Mouse (Mus musculus) right cerebral cortex, adult 2 months (tissue): Measurements from ENCODE around the gene Ccdc120.
"Not testable (repeated sequence)": the region's sequence is repeated elsewhere in the genome, so short reads cannot be mapped to it uniquely, and the experiment has no call there.

Experiments
- DNase-seq, 2 experiments: peaks; one replicate each; pipeline ENCODE4 v3.0.0; 2021 to 2022; ENCODE audit warnings: low spot score in 2 of 2

The Ccdc120 gene

GRCm38 (mm10) chrX:7753627-7754026, 2.9 kb upstream of the Ccdc120 start:
- DNase-seq = peak in 1 of 2 experiments; percentile 16

- DNase-seq = no peak
Measured at GRCm38 (mm10) chrX:7745429-7745828, 5.3 kb downstream of the Ccdc120 start.

- no peak for DNase-seq
Measured at GRCm38 (mm10) chrX:7744940-7745339, 5.8 kb downstream of the Ccdc120 start.

GRCm38 (mm10) chrX:7743470-7743869, 7.2 kb downstream of the Ccdc120 start:
- DNase-seq = no peak

- DNase-seq = no peak
Measured at GRCm38 (mm10) chrX:7741103-7741502, 9.6 kb downstream of the Ccdc120 start.

- no peak for DNase-seq
Measured at GRCm38 (mm10) chrX:7740082-7740819, 10.5 kb downstream of the Ccdc120 start.

- no peak for DNase-seq
Measured at GRCm38 (mm10) chrX:7739336-7740081, 11.2 kb downstream of the Ccdc120 start.

- peak; percentile 40 to 43 for DNase-seq
Measured at GRCm38 (mm10) chrX:7733571-7734156, 17.0 kb downstream of the Ccdc120 start.

GRCm38 (mm10) chrX:7728922-7729265, 21.8 kb downstream of the Ccdc120 start:
- DNase-seq = no peak

- DNase-seq = peak; percentile 80 to 87
Measured at GRCm38 (mm10) chrX:7728215-7728921, 22.3 kb downstream of the Ccdc120 start, which contains the start of gene Praf2. Gene Praf2, plus strand, starts transcription at chrX:7728439.

- no peak for DNase-seq
Measured at GRCm38 (mm10) chrX:7727176-7727575, 23.5 kb downstream of the Ccdc120 start.

GRCm38 (mm10) chrX:7725841-7726240, 24.9 kb downstream of the Ccdc120 start:
- DNase-seq = no peak

- DNase-seq = no peak
Measured at GRCm38 (mm10) chrX:7724135-7724534, 26.6 kb downstream of the Ccdc120 start.

GRCm38 (mm10) chrX:7722691-7723090, 28.0 kb downstream of the Ccdc120 start:
- no peak for DNase-seq

GRCm38 (mm10) chrX:7722282-7722611, 28.5 kb downstream of the Ccdc120 start:
- no peak for DNase-seq

- DNase-seq = peak; percentile 60 to 77
Measured at GRCm38 (mm10) chrX:7721514-7722281, 29.0 kb downstream of the Ccdc120 start, which contains the start of gene Gm45208. Gene Gm45208, plus strand, starts transcription at chrX:7722245.

GRCm38 (mm10) chrX:7716058-7716457, 34.6 kb downstream of the Ccdc120 start:
- not testable (repeated sequence) for DNase-seq

GRCm38 (mm10) chrX:7714135-7714899, 36.4 kb downstream of the Ccdc120 start, which contains the start of gene Wdr45:
Gene Wdr45, plus strand, starts transcription at chrX:7714333.
- peak; percentile 93 to 94 for DNase-seq

- DNase-seq = not testable (repeated sequence)
Measured at GRCm38 (mm10) chrX:7713764-7714134, 37.0 kb downstream of the Ccdc120 start.

- DNase-seq = peak; percentile 82 to 88
Measured at GRCm38 (mm10) chrX:7696954-7697381, 53.7 kb downstream of the Ccdc120 start, which contains the start of gene Gpkow. Gene Gpkow, plus strand, starts transcription at chrX:7697131.
